ENCODE assay signal across 33 mouse cellular contexts in the genomic region with DNA sequence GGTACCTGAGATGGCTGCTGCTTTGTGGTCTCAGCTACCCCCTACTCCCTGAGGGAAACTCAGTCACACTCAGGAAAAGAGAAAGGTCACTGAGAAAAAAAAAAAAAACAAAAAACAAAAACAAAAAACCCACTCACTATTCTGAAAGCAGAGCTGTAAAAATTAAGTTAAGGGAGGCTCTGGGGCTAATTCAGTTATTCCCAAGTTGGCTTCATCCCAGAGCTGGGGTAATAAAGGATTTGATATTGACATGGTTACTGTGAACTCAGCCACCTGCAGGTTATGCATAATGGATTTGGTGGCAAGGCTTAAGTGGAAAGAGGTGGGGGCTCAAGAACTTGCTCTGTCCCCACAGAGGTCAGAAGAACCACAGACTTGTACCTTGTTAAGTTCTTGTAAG.
"Had no signal": no experiment of that assay in that cellular context is flagged by ENCODE, and none has a peak within 500 bp of the region (broad histone marks: within the 10 kb centered on the region; RNA-seq: fewer than 3 reads in every experiment).

No protein-coding gene starts in this region.

- H3K9ac ChIP-seq: limb, embryonic 12.5 days; limb, embryonic 13.5 days; limb, embryonic 15.5 days; liver, embryonic 12.5 days; liver, embryonic 13.5 days; liver, embryonic 14.5 days; liver, embryonic 15.5 days; liver, postnatal 0 days; lung, embryonic 14.5 days; lung, embryonic 15.5 days; midbrain, embryonic 12.5 days; midbrain, embryonic 13.5 days; midbrain, embryonic 15.5 days; neural tube, embryonic 12.5 days; neural tube, embryonic 13.5 days had no signal

- DNase-seq: left cerebral cortex, postnatal 4 days; liver; liver, embryonic 13.5 days; liver, postnatal 0 days; lung, adult 18-20 months; lung, adult 2 months; lung, embryonic 14.5 days; lung, postnatal 10 days; lung, postnatal 14 days; lung, postnatal 36 days; lung, postnatal 4 days; midbrain, embryonic 14.5 days had no signal

- H3K36me3 ChIP-seq: limb, embryonic 10.5 days; limb, embryonic 12.5 days; limb, embryonic 13.5 days; limb, embryonic 15.5 days; liver, embryonic 12.5 days; liver, embryonic 13.5 days; liver, embryonic 15.5 days; lung, embryonic 15.5 days; midbrain, embryonic 10.5 days; midbrain, embryonic 12.5 days; midbrain, embryonic 13.5 days; midbrain, embryonic 15.5 days; neural tube, embryonic 12.5 days; neural tube, embryonic 13.5 days had no signal

- H3K9me3 ChIP-seq: limb, embryonic 10.5 days; limb, embryonic 12.5 days; limb, embryonic 13.5 days; limb, embryonic 15.5 days; liver, embryonic 12.5 days; liver, embryonic 13.5 days; liver, embryonic 15.5 days; lung, embryonic 15.5 days; megakaryocyte, embryonic 14.5 days; midbrain, embryonic 10.5 days; midbrain, embryonic 12.5 days; midbrain, embryonic 13.5 days; midbrain, embryonic 15.5 days; neural tube, embryonic 12.5 days; neural tube, embryonic 13.5 days had no signal

- H3K4me3 ChIP-seq: limb, embryonic 10.5 days; limb, embryonic 12.5 days; limb, embryonic 13.5 days; limb, embryonic 15.5 days; liver, embryonic 12.5 days; liver, embryonic 13.5 days; liver, embryonic 15.5 days; lung, embryonic 15.5 days; megakaryocyte, embryonic 14.5 days; midbrain, embryonic 10.5 days; midbrain, embryonic 12.5 days; midbrain, embryonic 13.5 days; midbrain, embryonic 15.5 days; myocyte; neural tube, embryonic 12.5 days; neural tube, embryonic 13.5 days had no signal

- H3K27me3 ChIP-seq: limb, embryonic 12.5 days; limb, embryonic 13.5 days; limb, embryonic 15.5 days; liver, embryonic 12.5 days; liver, embryonic 13.5 days; liver, embryonic 15.5 days; lung, embryonic 15.5 days; megakaryocyte, embryonic 14.5 days; midbrain, embryonic 12.5 days; midbrain, embryonic 13.5 days; midbrain, embryonic 15.5 days; neural tube, embryonic 12.5 days; neural tube, embryonic 13.5 days had no signal

- H3K4me1 ChIP-seq: limb, embryonic 10.5 days; limb, embryonic 12.5 days; limb, embryonic 15.5 days; liver, embryonic 12.5 days; liver, embryonic 13.5 days; liver, embryonic 15.5 days; lung, embryonic 15.5 days; megakaryocyte, embryonic 14.5 days; midbrain, embryonic 15.5 days had no signal

- ATAC-seq: liver, embryonic 12.5 days; liver, postnatal 0 days; lung, postnatal 0 days; midbrain, embryonic 13.5 days; midbrain, embryonic 15.5 days; midbrain, embryonic 16.5 days had no signal

- H3K27ac ChIP-seq: limb, embryonic 10.5 days; limb, embryonic 12.5 days; limb, embryonic 13.5 days; limb, embryonic 15.5 days; liver, embryonic 12.5 days; liver, embryonic 13.5 days; liver, embryonic 14.5 days; liver, embryonic 15.5 days; lung, embryonic 15.5 days; macrophage; midbrain, embryonic 10.5 days; midbrain, embryonic 12.5 days; midbrain, embryonic 13.5 days; midbrain, embryonic 15.5 days; neural tube, embryonic 12.5 days; neural tube, embryonic 13.5 days had no signal

- H3K4me2 ChIP-seq: limb, embryonic 12.5 days; limb, embryonic 13.5 days; limb, embryonic 15.5 days; liver, embryonic 11.5 days; liver, embryonic 12.5 days; liver, embryonic 13.5 days; liver, embryonic 15.5 days; lung, embryonic 14.5 days; lung, embryonic 15.5 days; midbrain, embryonic 11.5 days; midbrain, embryonic 12.5 days; midbrain, embryonic 13.5 days; midbrain, embryonic 15.5 days; neural tube, embryonic 12.5 days; neural tube, embryonic 13.5 days had no signal
